Mouse (Mus musculus): ENCODE results near the gene Gm1043. TPM values are rescaled to one million over a fixed set of nuclear protein-coding genes. Genes with fewer than 3 reads are reported as not detected.

Gm1043 gene
- total RNA-seq, 2 experiments from 2014 or later, result 22.5 to 25.5 TPM

DNA sequence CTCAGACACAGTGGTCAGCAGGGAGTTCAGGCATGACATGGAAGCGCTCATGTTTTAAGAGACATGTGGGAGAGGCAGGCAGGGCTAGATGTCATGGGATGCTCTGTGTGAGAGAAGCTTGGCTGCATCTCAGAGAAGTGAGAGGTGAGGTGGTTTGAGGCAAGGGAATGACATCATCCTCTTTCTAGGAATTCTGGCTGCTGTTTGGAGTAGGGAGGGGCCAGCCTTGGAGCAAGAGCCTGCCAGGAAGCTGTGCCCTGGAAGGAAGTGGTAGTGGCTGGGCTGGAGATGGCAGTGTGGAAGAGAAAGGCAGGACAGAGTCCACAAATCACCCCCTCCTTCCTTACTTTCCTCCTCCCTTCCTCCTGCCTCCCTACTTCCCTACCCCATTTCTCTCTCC lies 140.5 kb downstream of the Gm1043 start:
- intact Hi-C loops (cut with DNase I), result no loop called here
- no peak for DNase-seq (ENCODE audit: extremely low spot score in 1 of 2, low spot score in 2 of 2)

- no peak for DNase-seq (ENCODE audit: extremely low spot score in 1 of 2, low spot score in 2 of 2)
- intact Hi-C loops (cut with DNase I), result no loop called here
Observed at GRCm38 (mm10) chr5:37227956-37228680, 142.9 kb downstream of the Gm1043 start.

- intact Hi-C loops (cut with DNase I), result no loop called here
Observed at GRCm38 (mm10) chr5:37228894-37229293, 143.7 kb downstream of the Gm1043 start.

GRCm38 (mm10) chr5:37233010-37233557 lies 147.9 kb downstream of the Gm1043 start:
- peak in 1 of 2 experiments; percentile 81 for DNase-seq (ENCODE audit: extremely low spot score in 1 of 2, low spot score in 2 of 2)
- intact Hi-C loops (cut with DNase I), result no loop called here

More at GRCm38 (mm10) chr5:37228894-37229293, 143.7 kb downstream of the Gm1043 start:
- no peak for DNase-seq (ENCODE audit: extremely low spot score in 1 of 2, low spot score in 2 of 2)

GRCm38 (mm10) chr5:37238654-37239053 lies 153.5 kb downstream of the Gm1043 start:
- intact Hi-C loops (cut with DNase I), result no loop called here
- DNase-seq (ENCODE audit: extremely low spot score in 1 of 2, low spot score in 2 of 2), result no peak

DNA sequence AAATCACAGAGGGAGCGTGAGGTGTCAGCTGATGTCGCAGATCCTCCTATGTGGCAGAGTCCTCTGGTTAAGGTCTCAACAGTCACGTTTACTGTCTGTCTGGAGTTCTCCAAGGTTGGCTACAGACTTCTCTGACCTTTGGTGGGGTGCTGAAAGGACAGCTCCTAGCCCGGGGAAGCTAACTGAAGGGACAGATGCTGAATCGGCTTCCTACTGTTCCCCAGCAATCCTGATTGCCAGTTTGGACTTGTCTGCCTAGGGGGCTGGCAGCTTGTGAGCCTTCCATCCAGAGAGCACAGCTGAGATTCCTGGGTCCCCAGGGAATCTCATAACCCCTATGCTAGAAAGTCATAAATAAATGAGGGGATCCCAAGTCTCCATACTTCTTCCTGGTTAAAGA lies 155.4 kb downstream of the Gm1043 start:
- DNase-seq (ENCODE audit: extremely low spot score in 1 of 2, low spot score in 2 of 2), result no peak
- intact Hi-C loops (cut with DNase I), result loop anchor here (5.0 kb wide), 2 partner anchors 63 to 78 kb away; no protein-coding TSS in a partner anchor

GRCm38 (mm10) chr5:37241224-37241623 lies 156.1 kb downstream of the Gm1043 start:
- intact Hi-C loops (cut with DNase I), result loop anchor here (5.0 kb wide), 2 partner anchors 64 to 79 kb away; no protein-coding TSS in a partner anchor
- no peak for DNase-seq (ENCODE audit: extremely low spot score in 1 of 2, low spot score in 2 of 2)

DNA sequence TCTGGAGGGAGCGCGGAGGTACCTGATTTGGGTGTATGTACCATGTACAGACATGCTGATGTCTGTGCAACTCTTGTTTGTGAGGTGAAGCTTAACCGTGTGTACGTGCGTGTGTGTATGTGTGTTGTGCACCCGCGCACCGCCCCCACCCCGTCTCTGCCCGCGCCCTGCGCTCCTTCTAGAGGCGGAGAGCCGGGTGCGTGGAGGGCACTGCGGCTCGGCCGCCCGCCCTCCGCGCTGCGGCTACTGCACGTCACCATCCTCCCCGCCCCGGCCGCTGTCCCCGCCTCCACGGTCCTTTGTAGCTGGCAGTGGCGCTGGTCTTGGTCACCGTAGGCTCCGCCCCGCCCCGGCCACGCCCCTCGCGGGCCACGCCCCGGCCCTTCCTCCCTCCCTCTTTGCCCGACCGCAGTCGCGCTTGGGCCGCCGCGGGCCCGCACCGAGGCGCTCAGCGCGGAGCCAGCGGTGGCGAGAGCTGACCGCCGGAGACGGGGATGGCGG lies 156.5 kb downstream of the Gm1043 start, which contains the start of gene Crmp1:
Crmp1 (plus strand) TSS at position 290 of the 501 bp plus-strand sequence.
- peak; percentile 83 to 88 for DNase-seq (ENCODE audit: extremely low spot score in 1 of 2, low spot score in 2 of 2)
- intact Hi-C loops (cut with DNase I), result loop anchor here (5.0 kb wide), 2 partner anchors 64 to 79 kb away; no protein-coding TSS in a partner anchor

DNA sequence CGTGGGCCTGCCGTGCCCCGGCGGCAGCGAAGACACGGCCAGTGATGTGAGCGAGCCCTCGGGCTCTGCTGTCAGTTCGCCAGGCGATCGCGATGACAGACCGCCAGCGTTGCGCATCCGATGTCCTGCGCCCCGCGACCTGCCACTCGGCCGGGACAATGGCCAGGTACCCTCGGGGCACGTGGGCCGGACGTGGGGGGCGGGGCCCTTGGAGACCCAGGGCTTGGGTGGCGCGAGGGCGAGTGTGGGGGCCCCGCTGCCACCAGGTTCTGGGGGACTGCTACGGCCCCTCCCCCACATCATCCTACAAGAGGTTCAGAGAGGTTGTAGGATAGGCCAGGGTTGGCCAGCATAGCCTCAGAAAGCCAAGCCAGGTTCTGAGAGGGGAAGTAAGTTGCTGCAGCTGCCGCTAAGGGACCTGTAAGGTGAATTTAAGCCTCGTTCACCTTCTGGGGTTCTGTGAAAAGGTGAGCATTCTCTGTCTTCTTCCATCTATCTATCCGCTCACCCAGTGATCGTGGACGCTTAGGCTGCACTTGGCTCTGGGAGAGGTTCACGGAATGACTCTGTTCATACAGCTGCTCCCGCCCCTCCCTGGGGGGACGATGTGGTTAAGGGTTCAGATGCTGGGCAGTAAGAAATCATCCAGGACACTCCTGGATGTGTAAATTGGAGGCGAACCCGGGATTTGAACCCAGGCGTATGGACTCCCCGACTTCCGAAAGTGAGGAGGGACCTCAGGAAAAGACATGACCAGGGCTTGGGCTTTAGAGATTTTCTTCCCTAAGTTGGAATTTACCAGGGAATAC lies 157.4 kb downstream of the Gm1043 start:
- intact Hi-C loops (cut with DNase I), result loop anchor here (5.0 kb wide), 2 partner anchors 65 to 80 kb away; no protein-coding TSS in a partner anchor
- DNase-seq (ENCODE audit: extremely low spot score in 1 of 2, low spot score in 2 of 2), result peak in 1 of 2 experiments; percentile 74

- DNase-seq (ENCODE audit: extremely low spot score in 1 of 2, low spot score in 2 of 2), result peak in 1 of 2 experiments; percentile 70
- intact Hi-C loops (cut with DNase I), result loop anchor here (5.0 kb wide), 2 partner anchors 66 to 81 kb away; no protein-coding TSS in a partner anchor
Observed at GRCm38 (mm10) chr5:37243169-37243886, 158.2 kb downstream of the Gm1043 start.

- intact Hi-C loops (cut with DNase I), result loop anchor here (5.0 kb wide), 2 partner anchors 67 to 82 kb away; no protein-coding TSS in a partner anchor
Observed at GRCm38 (mm10) chr5:37244161-37244560, 159.0 kb downstream of the Gm1043 start.

GRCm38 (mm10) chr5:37244666-37245242 lies 159.6 kb downstream of the Gm1043 start:
- no peak for DNase-seq (ENCODE audit: extremely low spot score in 1 of 2, low spot score in 2 of 2)

More at GRCm38 (mm10) chr5:37244161-37244560, 159.0 kb downstream of the Gm1043 start:
- DNase-seq (ENCODE audit: extremely low spot score in 1 of 2, low spot score in 2 of 2), result peak; percentile 73 to 74

DNA sequence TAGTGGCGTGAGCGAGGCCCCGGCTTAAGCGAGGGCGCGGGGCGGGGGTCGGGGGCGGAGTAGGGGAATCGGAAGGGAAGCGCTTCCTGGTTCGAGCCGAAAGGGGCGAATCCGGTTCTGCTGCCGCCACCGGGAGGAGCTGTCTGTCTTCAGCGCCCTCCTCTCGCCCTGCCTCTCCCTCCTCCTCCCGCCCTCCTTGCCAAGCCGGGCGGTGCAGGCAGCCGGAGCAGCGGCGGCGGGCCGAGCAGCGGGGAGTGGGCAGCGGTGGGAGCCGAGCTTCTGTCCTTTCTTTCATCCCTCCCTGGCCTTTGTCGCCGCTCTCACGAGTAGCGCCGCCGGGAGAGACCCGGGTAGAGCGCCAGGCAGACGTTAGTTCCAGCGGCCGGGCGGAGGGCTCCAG lies 160.5 kb downstream of the Gm1043 start:
- peak; percentile 83 to 88 for DNase-seq (ENCODE audit: extremely low spot score in 1 of 2, low spot score in 2 of 2)
- intact Hi-C loops (cut with DNase I), result no loop called here

More at GRCm38 (mm10) chr5:37244666-37245242, 159.6 kb downstream of the Gm1043 start:
- intact Hi-C loops (cut with DNase I), result loop anchor here (5.0 kb wide), 2 partner anchors 67 to 82 kb away; no protein-coding TSS in a partner anchor

GRCm38 (mm10) chr5:37246138-37246910 lies 161.2 kb downstream of the Gm1043 start:
- DNase-seq (ENCODE audit: extremely low spot score in 1 of 2, low spot score in 2 of 2), result peak in 1 of 2 experiments; percentile 70
- intact Hi-C loops (cut with DNase I), result no loop called here

DNA sequence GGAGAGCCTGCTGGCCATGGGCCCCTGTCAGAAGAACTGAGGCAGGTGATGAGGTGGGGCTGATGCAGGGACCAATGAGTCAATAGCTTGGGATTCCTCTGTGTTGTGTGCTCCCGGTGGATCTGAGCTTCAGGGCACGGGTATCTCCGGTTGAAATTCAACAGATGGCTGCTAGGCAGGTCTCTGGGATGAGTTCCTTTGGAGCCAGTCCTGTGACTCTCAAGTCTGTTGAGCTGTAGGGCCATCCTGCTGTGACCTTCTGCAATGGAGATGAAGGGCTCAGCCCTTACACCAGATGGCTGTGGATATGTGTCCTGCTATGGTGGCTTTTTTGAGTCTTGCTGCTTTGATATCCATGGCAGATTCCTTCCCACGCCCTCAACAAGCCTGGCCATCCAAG lies 162.3 kb downstream of the Gm1043 start:
- no peak for DNase-seq (ENCODE audit: extremely low spot score in 1 of 2, low spot score in 2 of 2)
- intact Hi-C loops (cut with DNase I), result no loop called here

DNA sequence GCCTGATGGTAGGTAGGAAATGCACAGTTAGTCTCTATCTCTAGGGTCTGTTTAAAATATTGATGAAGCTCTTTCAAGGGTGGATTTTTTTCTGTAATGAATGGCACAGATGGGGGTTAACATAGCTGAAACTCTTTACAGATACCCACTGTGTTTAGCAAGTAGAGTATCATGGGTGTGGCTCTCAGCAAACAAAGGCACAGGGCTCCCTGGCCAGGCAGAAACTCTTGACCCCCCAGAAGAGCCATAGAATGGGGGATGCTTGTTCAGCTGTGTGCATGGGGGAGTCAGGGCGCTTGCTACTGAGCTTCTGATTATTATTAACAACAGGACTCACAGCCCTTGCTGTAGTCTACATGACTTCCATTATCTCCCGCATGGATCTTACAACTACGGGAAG lies 163.7 kb downstream of the Gm1043 start:
- intact Hi-C loops (cut with DNase I), result no loop called here
- DNase-seq (ENCODE audit: extremely low spot score in 1 of 2, low spot score in 2 of 2), result no peak

DNA sequence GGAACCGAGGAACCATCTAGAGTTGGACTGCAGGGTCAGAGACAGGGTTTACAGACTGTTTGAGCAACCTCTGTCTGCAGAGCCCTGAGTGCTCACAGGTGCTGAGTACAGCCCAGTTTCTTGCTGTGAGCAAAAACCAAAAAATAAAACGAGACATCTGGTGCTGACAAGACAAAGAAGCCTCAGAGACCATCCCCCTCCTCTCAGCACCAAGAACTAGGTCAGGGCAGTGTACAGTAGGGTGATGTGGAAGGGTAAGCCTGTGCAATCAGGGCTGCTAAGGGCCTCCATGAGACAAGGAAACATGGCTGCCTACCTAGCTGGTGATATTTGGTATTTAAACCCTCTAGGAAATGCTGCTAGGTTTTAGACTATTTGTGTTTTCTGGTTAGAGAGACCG lies 166.4 kb downstream of the Gm1043 start:
- intact Hi-C loops (cut with DNase I), result no loop called here
- DNase-seq (ENCODE audit: extremely low spot score in 1 of 2, low spot score in 2 of 2), result no peak

Data from left cerebral cortex, postnatal 10 days (tissue).